Mouse (Mus musculus) lung, postnatal 0 days (tissue): Measurements from ENCODE around the gene Chd5.

Experiments
- CTCF ChIP-seq: IDR thresholded peaks from 2 replicates; pipeline ENCODE4 v1.5.1; 2016; ENCODE audit warnings: antibody characterized with exemption, mild to moderate bottlenecking
- EP300 ChIP-seq: IDR thresholded peaks from 2 replicates; pipeline ENCODE4 v1.6.1; 2016; ENCODE audit warnings: antibody characterized with exemption, mild to moderate bottlenecking, control low read depth

DNA sequence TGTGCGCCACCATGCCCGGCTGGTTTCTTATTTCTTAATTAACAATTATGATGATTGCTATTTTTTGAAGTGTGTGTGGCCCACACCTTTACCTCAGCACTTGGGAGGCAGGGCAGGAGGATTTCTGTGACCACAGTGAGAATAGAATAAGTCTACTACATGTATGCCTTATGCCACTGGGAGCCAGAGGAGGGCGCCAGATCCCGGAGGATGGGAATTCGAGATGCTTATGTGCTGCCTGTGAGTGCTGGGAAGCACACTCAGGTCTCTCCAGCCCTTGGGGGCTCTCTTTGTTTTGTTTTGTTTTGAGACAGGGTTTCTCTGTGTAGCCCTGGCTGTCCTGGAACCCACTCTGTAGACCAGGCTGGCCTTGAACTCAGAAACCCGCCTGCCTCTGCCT lies 9.8 kb upstream of the Chd5 start:
- TF ChIP-seq CTCF (peak; percentile 63), EP300 (no peak)
